Mouse (Mus musculus) stomach, embryonic 15.5 days (tissue): ENCODE results near the gene Cobll1. TPM values are rescaled to one million over a fixed set of nuclear protein-coding genes. Genes with fewer than 3 reads are reported as not detected.

ENCODE experiments used
- ATAC-seq: fragments of 200-750 bp; cut with Nextera tagmentation; 2 replicates; pipeline ENCODE4 v1.8.0; 2017; ENCODE audit warnings: low read depth, moderate number of reproducible peaks, moderate TSS enrichment; ENCODE audit not compliant: insufficient read depth, low FRiP score
- H3K27ac ChIP-seq: fragments of 300-500 bp; sonication (generic); 2 replicates; pipeline ENCODE4 v1.5.1; 2015; ENCODE audit warnings: mild to moderate bottlenecking, inconsistent platforms
- H3K27me3 ChIP-seq: fragments of 300-500 bp; sonication (generic); replicated peaks from 2 replicates; pipeline ENCODE4 v1.6.1; 2015; ENCODE audit warnings: inconsistent platforms
- H3K36me3 ChIP-seq: fragments of 300-500 bp; sonication (generic); 2 replicates; pipeline ENCODE4 v1.6.1; 2015; ENCODE audit warnings: inconsistent platforms
- H3K4me1 ChIP-seq: fragments of 300-500 bp; sonication (generic); 2 replicates; pipeline ENCODE4 v1.6.1; 2015; ENCODE audit warnings: inconsistent platforms
- H3K4me2 ChIP-seq: fragments of 300-500 bp; sonication (generic); 2 replicates; pipeline ENCODE4 v1.6.1; 2015; ENCODE audit warnings: mild to moderate bottlenecking, inconsistent platforms
- H3K4me3 ChIP-seq: fragments of 300-500 bp; sonication (generic); replicated peaks from 2 replicates; pipeline ENCODE4 v1.5.1; 2015; ENCODE audit warnings: inconsistent platforms
- H3K9ac ChIP-seq: fragments of 300-500 bp; sonication (generic); 2 replicates; pipeline ENCODE4 v1.6.1; 2015; ENCODE audit warnings: inconsistent platforms
- H3K9me3 ChIP-seq: fragments of 300-500 bp; sonication (generic); 2 replicates; pipeline ENCODE4 v1.6.1; 2016; ENCODE audit warnings: inconsistent platforms
- WGBS: fragments of 180-500 bp; shearing (Covaris S2); methylation state at CpG from one replicate; pipeline ENCODE4 v1.1.7; 2015; 5-methylcytosine and 5-hydroxymethylcytosine counted together
- polyA plus RNA-seq: library from polyadenylated mRNA; unstranded; fragments of >200 nt; fragmentation: Nextera tagmentation; extraction: Ambion mirVana; gene quantifications from 2 replicates; pipeline ENCODE4 v1.2.1, GENCODE M21; 2015

Cobll1 gene
- polyA plus RNA-seq, 1 experiment from 2014 or later, result 14.3 TPM

- WGBS, result 43% methylated on average over 15 of the region's 15 CpGs
- no peaks in the 10 kb centered on the region for H3K27me3 ChIP-seq
- no peak overlapping the region for H3K4me3 ChIP-seq
- no peak overlapping the region; the same call in 1 of the 2 replicates for H3K4me2 ChIP-seq
- no peak overlapping the region for H3K9ac ChIP-seq
- no peaks in the 10 kb centered on the region for H3K9me3 ChIP-seq
- peaks cover 9% of the 10 kb centered on the region; the same call in 1 of the 2 replicates for H3K4me1 ChIP-seq
- ATAC-seq, result no peak
- H3K27ac ChIP-seq, result no peak overlapping the region
- no peaks in the 10 kb centered on the region for H3K36me3 ChIP-seq
Observed at GRCm38 (mm10) chr2:65232756-65233535, 6.3 kb downstream of the Cobll1 start.

- H3K9me3 ChIP-seq, result no peaks in the 10 kb centered on the region
- no peak overlapping the region for H3K4me2 ChIP-seq
- H3K27ac ChIP-seq, result no peak overlapping the region
- no peak overlapping the region for H3K9ac ChIP-seq
- 76% methylated on average over 7 of the region's 7 CpGs for WGBS
- H3K27me3 ChIP-seq, result no peaks in the 10 kb centered on the region
- ATAC-seq, result no peak
- no peaks in the 10 kb centered on the region for H3K36me3 ChIP-seq
- no peak overlapping the region for H3K4me3 ChIP-seq
- H3K4me1 ChIP-seq, result no peaks in the 10 kb centered on the region
Observed at GRCm38 (mm10) chr2:65228426-65228825, 10.8 kb downstream of the Cobll1 start.

- Histone ChIP-seq H3K4me2 (no peak overlapping the region), H3K9ac (no peak overlapping the region), H3K27me3 (no peaks in the 10 kb centered on the region), H3K9me3 (no peaks in the 10 kb centered on the region), H3K27ac (no peak overlapping the region), H3K4me1 (no peaks in the 10 kb centered on the region), H3K4me3 (no peak overlapping the region), H3K36me3 (no peaks in the 10 kb centered on the region)
- ATAC-seq, result no peak
- WGBS, result 76% methylated on average over 2 of the region's 2 CpGs
Observed at GRCm38 (mm10) chr2:65227898-65228290, 11.3 kb downstream of the Cobll1 start.

GRCm38 (mm10) chr2:65227154-65227897 is 11.9 kb downstream of the Cobll1 start:
- ATAC-seq, result no peak
- WGBS, result 82% methylated on average over 6 of the region's 6 CpGs
- Histone ChIP-seq H3K9me3 (no peaks in the 10 kb centered on the region), H3K27me3 (no peaks in the 10 kb centered on the region), H3K27ac (no peak overlapping the region), H3K9ac (no peak overlapping the region), H3K4me3 (no peak overlapping the region), H3K4me2 (no peak overlapping the region), H3K36me3 (no peaks in the 10 kb centered on the region), H3K4me1 (no peaks in the 10 kb centered on the region)

GRCm38 (mm10) chr2:65226494-65226893 is 12.7 kb downstream of the Cobll1 start:
- Histone ChIP-seq H3K9me3 (no peaks in the 10 kb centered on the region), H3K36me3 (no peaks in the 10 kb centered on the region), H3K4me1 (no peaks in the 10 kb centered on the region), H3K27ac (no peak overlapping the region), H3K4me2 (no peak overlapping the region), H3K27me3 (no peaks in the 10 kb centered on the region), H3K4me3 (no peak overlapping the region), H3K9ac (no peak overlapping the region)
- ATAC-seq, result no peak
- WGBS, result 73% methylated on average over 4 of the region's 4 CpGs

GRCm38 (mm10) chr2:65223956-65224735 is 15.1 kb downstream of the Cobll1 start:
- Histone ChIP-seq H3K9ac (no peak overlapping the region), H3K9me3 (no peaks in the 10 kb centered on the region), H3K27me3 (no peaks in the 10 kb centered on the region), H3K27ac (no peak overlapping the region), H3K4me3 (no peak overlapping the region), H3K36me3 (no peaks in the 10 kb centered on the region), H3K4me2 (no peak overlapping the region), H3K4me1 (no peaks in the 10 kb centered on the region)
- no peak for ATAC-seq
- WGBS, result 54% methylated on average over 12 of the region's 12 CpGs

GRCm38 (mm10) chr2:65223012-65223411 is 16.2 kb downstream of the Cobll1 start:
- Histone ChIP-seq H3K9ac (no peak overlapping the region), H3K9me3 (no peaks in the 10 kb centered on the region), H3K4me1 (no peaks in the 10 kb centered on the region), H3K27ac (no peak overlapping the region), H3K36me3 (no peaks in the 10 kb centered on the region), H3K4me3 (no peak overlapping the region), H3K27me3 (no peaks in the 10 kb centered on the region), H3K4me2 (no peak overlapping the region)
- 74% methylated on average over 8 of the region's 8 CpGs for WGBS
- ATAC-seq, result no peak

- Histone ChIP-seq H3K27me3 (no peaks in the 10 kb centered on the region), H3K36me3 (no peaks in the 10 kb centered on the region), H3K9me3 (no peaks in the 10 kb centered on the region), H3K4me3 (no peak overlapping the region), H3K9ac (no peak overlapping the region), H3K4me1 (no peaks in the 10 kb centered on the region), H3K4me2 (no peak overlapping the region), H3K27ac (no peak overlapping the region)
- WGBS, result 61% methylated on average over 2 of the region's 2 CpGs
- no peak for ATAC-seq
Observed at GRCm38 (mm10) chr2:65221646-65222045, 17.6 kb downstream of the Cobll1 start.

GRCm38 (mm10) chr2:65220563-65220962 is 18.6 kb downstream of the Cobll1 start:
- no peaks in the 10 kb centered on the region for H3K36me3 ChIP-seq
- H3K27ac ChIP-seq, result no peak overlapping the region
- no peaks in the 10 kb centered on the region for H3K27me3 ChIP-seq
- no peak overlapping the region for H3K4me2 ChIP-seq
- H3K4me3 ChIP-seq, result no peak overlapping the region
- 88% methylated on average over 1 of the region's 1 CpGs for WGBS
- no peaks in the 10 kb centered on the region for H3K4me1 ChIP-seq
- no peak for ATAC-seq
- H3K9ac ChIP-seq, result no peak overlapping the region
- H3K9me3 ChIP-seq, result no peaks in the 10 kb centered on the region

GRCm38 (mm10) chr2:65219375-65220135 is 19.6 kb downstream of the Cobll1 start:
- H3K36me3 ChIP-seq, result no peaks in the 10 kb centered on the region
- no peak overlapping the region for H3K4me3 ChIP-seq
- no peaks in the 10 kb centered on the region for H3K9me3 ChIP-seq
- H3K27me3 ChIP-seq, result no peaks in the 10 kb centered on the region
- H3K27ac ChIP-seq, result no peak overlapping the region
- ATAC-seq, result no peak
- no peaks in the 10 kb centered on the region for H3K4me1 ChIP-seq
- H3K9ac ChIP-seq, result no peak overlapping the region
- no peak overlapping the region for H3K4me2 ChIP-seq
- WGBS, result 71% methylated on average over 11 of the region's 11 CpGs

GRCm38 (mm10) chr2:65218318-65218717 is 20.9 kb downstream of the Cobll1 start:
- 92% methylated on average over 9 of the region's 9 CpGs for WGBS
- no peaks in the 10 kb centered on the region for H3K27me3 ChIP-seq
- H3K9ac ChIP-seq, result no peak overlapping the region
- no peak overlapping the region for H3K4me3 ChIP-seq
- no peak overlapping the region for H3K4me2 ChIP-seq
- H3K27ac ChIP-seq, result no peak overlapping the region
- no peak for ATAC-seq
- H3K36me3 ChIP-seq, result no peaks in the 10 kb centered on the region
- no peaks in the 10 kb centered on the region for H3K9me3 ChIP-seq
- no peaks in the 10 kb centered on the region for H3K4me1 ChIP-seq
